Mouse (Mus musculus) kidney, embryonic 14.5 days (tissue): ENCODE measurements around the gene Ralb. TPM values are rescaled to one million over a fixed set of nuclear protein-coding genes. Genes with fewer than 3 reads are reported as not detected.
A peak's percentile ranks its signal among the peaks of the same experiment; 100 is the strongest.

Source experiments
- ATAC-seq: fragments of 200-750 bp; cut with Nextera tagmentation; 2 replicates; pipeline ENCODE4 v1.8.0; 2017; ENCODE audit warnings: moderate number of reproducible peaks, mild to moderate bottlenecking, moderate TSS enrichment, moderate library complexity; ENCODE audit not compliant: low FRiP score, low TSS enrichment
- H3K27ac ChIP-seq: fragments of 300-500 bp; sonication (generic); 2 replicates; pipeline ENCODE4 v1.5.1; 2014; ENCODE audit warnings: low read depth, mild to moderate bottlenecking, low read length, moderate library complexity, mixed read lengths
- H3K27me3 ChIP-seq: fragments of 300-500 bp; sonication (generic); 2 replicates; pipeline ENCODE4 v1.6.1; 2014; ENCODE audit warnings: mild to moderate bottlenecking, low read length; ENCODE audit not compliant: control insufficient read depth, insufficient read depth
- H3K36me3 ChIP-seq: fragments of 300-500 bp; sonication (generic); 2 replicates; pipeline ENCODE4 v1.6.1; 2014; ENCODE audit warnings: low read length, mixed read lengths; ENCODE audit not compliant: control insufficient read depth, insufficient read depth
- H3K4me1 ChIP-seq: fragments of 300-500 bp; sonication (generic); 2 replicates; pipeline ENCODE4 v1.6.1; 2014; ENCODE audit warnings: low read length, mixed read lengths; ENCODE audit not compliant: control insufficient read depth, insufficient read depth
- H3K4me2 ChIP-seq: fragments of 300-500 bp; sonication (generic); replicated peaks from 2 replicates; pipeline ENCODE4 v1.6.1; 2014; ENCODE audit warnings: low read depth, mild to moderate bottlenecking, low read length
- H3K4me3 ChIP-seq: fragments of 300-500 bp; sonication (generic); 2 replicates; pipeline ENCODE4 v1.5.1; 2014; ENCODE audit warnings: mild to moderate bottlenecking, low read length
- H3K9ac ChIP-seq: fragments of 300-500 bp; sonication (generic); 2 replicates; pipeline ENCODE4 v1.6.1; 2014; ENCODE audit warnings: low read depth, mild to moderate bottlenecking, low read length, moderate library complexity
- H3K9me3 ChIP-seq: fragments of 300-500 bp; sonication (generic); 2 replicates; pipeline ENCODE4 v1.6.1; 2016; ENCODE audit warnings: low read length; ENCODE audit not compliant: control insufficient read depth
- WGBS: fragments of 180-500 bp; shearing (Covaris S2); extraction: QIAGEN DNeasy Blood & Tissue Kit; methylation state at CpG from one replicate; pipeline ENCODE4 v1.1.7; 2014; 5-methylcytosine and 5-hydroxymethylcytosine counted together
- polyA plus RNA-seq: library from polyadenylated mRNA; unstranded; fragments of >200 nt; fragmentation: Nextera tagmentation; extraction: Ambion mirVana; gene quantifications from 2 replicates; pipeline ENCODE4 v1.2.1, GENCODE M21; 2014

The Ralb gene
- 84.7 and 123 TPM in 2 replicates for polyA plus RNA-seq

DNA sequence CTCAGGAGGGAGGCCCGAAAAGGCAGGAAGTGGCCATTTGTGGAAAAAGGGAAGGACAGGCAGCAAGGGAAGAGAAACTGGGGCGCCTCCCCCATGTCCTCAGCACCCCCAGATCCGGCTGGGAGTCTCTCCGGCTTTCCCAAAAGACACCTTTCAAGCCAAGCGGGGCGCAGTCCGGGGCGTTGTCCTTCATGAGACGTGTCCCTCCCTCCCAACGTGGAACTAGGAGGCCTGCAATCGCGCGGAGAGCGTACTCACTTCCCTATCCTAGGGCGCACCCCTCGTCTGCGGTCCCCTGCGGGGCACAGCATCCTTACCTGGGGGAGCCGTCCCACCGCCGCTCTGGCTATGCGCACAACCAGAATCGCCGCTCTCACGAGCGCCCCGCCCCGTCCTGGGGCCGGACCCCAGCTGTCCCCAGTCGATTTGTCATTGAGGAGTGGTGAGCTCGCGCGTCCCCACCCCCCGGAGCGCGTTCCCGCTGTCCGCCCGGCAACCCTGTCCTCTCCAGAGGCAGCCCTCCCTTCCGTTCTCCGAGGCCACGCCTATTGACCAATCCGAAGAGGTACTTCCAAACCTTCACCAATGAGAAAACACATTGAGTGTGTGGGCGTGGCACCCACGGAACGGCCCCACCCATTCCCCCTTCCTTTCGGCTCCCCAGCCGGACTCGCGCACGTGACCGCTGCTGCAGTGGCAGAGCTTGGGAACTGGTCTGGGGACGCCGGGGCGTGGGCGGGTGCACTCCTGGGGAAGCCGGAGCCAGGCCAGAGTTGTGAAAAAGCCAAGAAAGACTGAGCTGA is at the start of gene Ralb:
Ralb (minus strand) TSS at position 535 of the 803 bp plus-strand sequence.
- peak within 1 kb of the TSS; percentile 74; the same call in 1 of the 2 replicates for H3K27ac ChIP-seq
- H3K4me3 ChIP-seq = peak within 1 kb of the TSS; percentile 73
- H3K27me3 ChIP-seq = no peaks in the 10 kb centered on the region
- H3K9me3 ChIP-seq = no peaks in the 10 kb centered on the region
- under 1% methylated on average over 57 of the region's 57 CpGs for WGBS
- ATAC-seq = peak; percentile 98
- H3K4me1 ChIP-seq = peaks cover 25% of the 10 kb centered on the region; the same call in 1 of the 2 replicates
- peak within 1 kb of the TSS; percentile 65 for H3K4me2 ChIP-seq
- H3K9ac ChIP-seq = peak within 1 kb of the TSS; percentile 65
- no peaks in the 10 kb centered on the region for H3K36me3 ChIP-seq

GRCm38 (mm10) chr1:119551651-119552050 is 47.1 kb upstream of the Ralb start:
- peaks cover 49% of the 10 kb centered on the region for H3K36me3 ChIP-seq
- H3K4me3 ChIP-seq = no peak overlapping the region
- 95% methylated on average over 1 of the region's 1 CpGs for WGBS
- no peaks in the 10 kb centered on the region for H3K27me3 ChIP-seq
- no peak for ATAC-seq
- no peaks in the 10 kb centered on the region for H3K4me1 ChIP-seq
- no peak overlapping the region for H3K4me2 ChIP-seq
- no peak overlapping the region for H3K27ac ChIP-seq
- H3K9ac ChIP-seq = no peak overlapping the region
- no peaks in the 10 kb centered on the region for H3K9me3 ChIP-seq

GRCm38 (mm10) chr1:119550064-119550463 is 45.5 kb upstream of the Ralb start:
- Histone ChIP-seq H3K4me2 (no peak overlapping the region), H3K4me3 (no peak overlapping the region), H3K9me3 (no peaks in the 10 kb centered on the region), H3K9ac (no peak overlapping the region), H3K27me3 (no peaks in the 10 kb centered on the region), H3K4me1 (no peaks in the 10 kb centered on the region), H3K36me3 (peaks cover 57% of the 10 kb centered on the region), H3K27ac (no peak overlapping the region)
- 95% methylated on average over 2 of the region's 2 CpGs for WGBS
- ATAC-seq = no peak

GRCm38 (mm10) chr1:119549327-119549689 is 44.7 kb upstream of the Ralb start:
- Histone ChIP-seq H3K4me1 (no peaks in the 10 kb centered on the region), H3K4me2 (no peak overlapping the region), H3K4me3 (no peak overlapping the region), H3K27ac (no peak overlapping the region), H3K9me3 (no peaks in the 10 kb centered on the region), H3K36me3 (peaks cover 52% of the 10 kb centered on the region), H3K9ac (no peak overlapping the region), H3K27me3 (no peaks in the 10 kb centered on the region)
- ATAC-seq = no peak
- 87% methylated on average over 7 of the region's 7 CpGs for WGBS

GRCm38 (mm10) chr1:119548668-119549326 is 44.2 kb upstream of the Ralb start:
- no peak overlapping the region for H3K9ac ChIP-seq
- WGBS = 67% methylated on average over 7 of the region's 7 CpGs
- H3K27me3 ChIP-seq = no peaks in the 10 kb centered on the region
- no peak overlapping the region for H3K4me3 ChIP-seq
- H3K4me1 ChIP-seq = no peaks in the 10 kb centered on the region
- H3K36me3 ChIP-seq = peaks cover 47% of the 10 kb centered on the region
- no peak overlapping the region for H3K27ac ChIP-seq
- no peak overlapping the region for H3K4me2 ChIP-seq
- ATAC-seq = 0 out of 2 replicates have a peak, but pooled peaks have one; percentile 12
- H3K9me3 ChIP-seq = no peaks in the 10 kb centered on the region

DNA sequence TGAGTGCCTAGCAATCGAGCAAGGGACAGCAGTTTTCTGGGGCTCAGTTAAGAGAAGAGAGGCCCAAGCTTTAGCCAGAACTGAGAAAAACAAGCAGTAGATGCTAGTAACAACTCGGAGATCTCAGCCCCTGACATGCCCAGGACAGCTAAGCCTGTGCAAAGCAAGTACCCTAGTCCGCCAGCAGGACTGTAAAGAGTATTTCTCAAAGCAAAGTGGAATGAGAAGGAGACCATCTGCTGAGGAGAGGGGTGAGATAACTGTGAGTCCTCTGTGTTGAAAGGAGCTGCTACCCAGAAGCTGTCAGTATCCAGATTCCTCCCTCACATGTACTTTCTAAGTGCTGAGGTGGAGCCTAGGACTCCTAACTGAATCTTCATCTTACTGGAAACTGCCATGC is 41.9 kb upstream of the Ralb start:
- ATAC-seq = no peak
- peaks cover 35% of the 10 kb centered on the region; the same call in 1 of the 2 replicates for H3K36me3 ChIP-seq
- H3K4me2 ChIP-seq = no peak overlapping the region
- H3K4me3 ChIP-seq = no peak overlapping the region
- no peaks in the 10 kb centered on the region for H3K27me3 ChIP-seq
- no peak overlapping the region for H3K9ac ChIP-seq
- no peaks in the 10 kb centered on the region for H3K4me1 ChIP-seq
- 92% methylated on average over 3 of the region's 3 CpGs for WGBS
- no peak overlapping the region for H3K27ac ChIP-seq
- H3K9me3 ChIP-seq = no peaks in the 10 kb centered on the region

GRCm38 (mm10) chr1:119545671-119546070 is 41.1 kb upstream of the Ralb start:
- Histone ChIP-seq H3K36me3 (peaks cover 32% of the 10 kb centered on the region; the same call in 1 of the 2 replicates), H3K4me2 (no peak overlapping the region), H3K9ac (no peak overlapping the region), H3K27me3 (no peaks in the 10 kb centered on the region), H3K4me3 (no peak overlapping the region), H3K27ac (no peak overlapping the region), H3K4me1 (no peaks in the 10 kb centered on the region), H3K9me3 (no peaks in the 10 kb centered on the region)
- whole genome bisulfite sequencing = 91% methylated on average over 4 of the region's 4 CpGs
- ATAC-seq = no peak

DNA sequence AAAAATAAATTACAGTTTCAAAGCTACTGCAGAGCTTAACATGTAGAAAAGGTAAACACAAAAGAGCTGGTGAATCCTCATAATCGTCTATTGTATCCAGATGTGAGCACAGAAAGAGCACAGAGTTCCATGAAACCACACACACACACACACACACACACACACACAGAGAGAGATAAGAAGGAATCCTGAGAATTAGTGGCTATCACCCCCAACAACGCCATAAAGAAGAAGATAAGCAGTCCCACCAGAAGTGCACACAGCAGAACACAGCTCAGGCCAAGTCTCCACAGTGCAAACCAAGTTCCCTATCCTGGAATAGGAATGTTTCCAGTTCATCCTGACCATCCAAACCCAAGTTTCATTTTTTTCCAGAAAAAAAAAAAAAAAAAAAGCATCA is 40.6 kb upstream of the Ralb start:
- peaks cover 30% of the 10 kb centered on the region; the same call in 1 of the 2 replicates for H3K36me3 ChIP-seq
- no peaks in the 10 kb centered on the region for H3K4me1 ChIP-seq
- no peak overlapping the region for H3K4me3 ChIP-seq
- no peak overlapping the region for H3K9ac ChIP-seq
- no peak overlapping the region for H3K27ac ChIP-seq
- WGBS = 64% methylated on average over 2 of the region's 2 CpGs
- no peak overlapping the region for H3K4me2 ChIP-seq
- no peaks in the 10 kb centered on the region for H3K27me3 ChIP-seq
- no peak for ATAC-seq
- H3K9me3 ChIP-seq = no peaks in the 10 kb centered on the region

GRCm38 (mm10) chr1:119544611-119545155 is 40.1 kb upstream of the Ralb start:
- Histone ChIP-seq H3K27ac (no peak overlapping the region), H3K36me3 (peaks cover 25% of the 10 kb centered on the region; the same call in 1 of the 2 replicates)
- no peak for ATAC-seq

More at GRCm38 (mm10) chr1:119544611-119545155, 40.1 kb upstream of the Ralb start:
- 61% methylated on average over 5 of the region's 5 CpGs for WGBS
- Histone ChIP-seq H3K9ac (no peak overlapping the region), H3K4me3 (no peak overlapping the region), H3K4me1 (no peaks in the 10 kb centered on the region), H3K27me3 (no peaks in the 10 kb centered on the region), H3K4me2 (no peak overlapping the region), H3K9me3 (no peaks in the 10 kb centered on the region)
